Mouse (Mus musculus): Measurements from ENCODE around the gene Rilpl1. TPM values are rescaled to one million over a fixed set of nuclear protein-coding genes. Genes with fewer than 3 reads are reported as not detected.
A peak's percentile ranks its signal among the peaks of the same experiment; 100 is the strongest.
"Not testable (repeated sequence)": the region's sequence is repeated elsewhere in the genome, so short reads cannot be mapped to it uniquely, and the experiment has no call there.

Rilpl1 gene
- polyA plus RNA-seq, 1 experiment from 2014 or later, result 10.3 TPM

DNA sequence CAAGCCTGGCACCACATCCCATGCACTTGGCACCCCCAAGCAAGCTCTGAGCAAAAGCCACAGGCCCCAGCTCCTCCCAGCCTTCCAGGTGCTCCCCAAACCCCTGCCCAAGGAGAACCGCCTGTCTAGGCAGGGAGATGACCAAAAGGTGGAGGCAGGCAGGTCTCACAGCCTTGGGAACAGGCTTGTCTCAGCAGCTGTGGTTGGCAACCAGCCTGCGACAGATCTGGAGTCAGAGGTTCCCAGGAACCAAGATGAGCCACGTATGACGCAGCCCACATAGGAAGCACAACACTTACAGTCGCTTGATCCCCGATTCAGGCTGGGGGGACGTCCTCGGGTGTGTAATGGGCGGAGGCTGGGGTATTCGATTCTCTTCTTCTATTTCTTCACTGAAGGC lies 29.6 kb downstream of the Rilpl1 start:
- Histone ChIP-seq H3K9ac (replicated peaks) (no peak overlapping the region), H3K4me1 (replicated peaks) (peaks cover 4% of the 10 kb centered on the region; the same call in 1 of the 2 replicates), H3K36me3 (peaks cover 35% of the 10 kb centered on the region), H3K27ac (no peak overlapping the region), H3K9me3 (no peaks in the 10 kb centered on the region), H3K27me3 (no peaks in the 10 kb centered on the region), H3K4me3 (replicated peaks) (no peak overlapping the region), H3K4me2 (replicated peaks) (no peak overlapping the region)
- ATAC-seq, result no peak
- 96% methylated on average over 10 of the region's 10 CpGs for WGBS

DNA sequence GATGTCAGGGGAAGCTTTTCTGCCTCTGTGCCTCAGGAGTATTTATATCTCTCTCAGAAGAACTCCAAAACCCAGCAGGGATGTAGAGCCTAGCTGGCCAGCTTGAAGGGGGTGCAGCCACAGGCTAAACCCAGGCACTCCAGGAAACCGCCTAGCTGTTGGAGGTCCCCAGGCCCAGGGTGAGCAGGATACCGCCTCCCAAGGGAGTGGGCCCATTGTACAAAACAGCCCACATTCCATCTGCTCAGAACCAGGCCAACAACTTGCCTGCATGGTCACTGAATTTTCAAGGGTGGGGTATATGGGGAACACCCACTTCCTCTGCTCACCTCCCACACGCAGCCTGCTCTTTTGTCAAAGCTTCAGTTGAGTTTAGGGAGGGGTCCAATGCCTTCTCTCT lies 30.6 kb downstream of the Rilpl1 start:
- peaks cover 35% of the 10 kb centered on the region for H3K36me3 ChIP-seq
- H3K4me2 ChIP-seq (replicated peaks), result no peak overlapping the region
- ATAC-seq, result no peak
- no peaks in the 10 kb centered on the region for H3K27me3 ChIP-seq
- no peak overlapping the region for H3K27ac ChIP-seq
- H3K4me3 ChIP-seq (replicated peaks), result no peak overlapping the region
- no peak overlapping the region for H3K9ac ChIP-seq (replicated peaks)
- H3K9me3 ChIP-seq, result no peaks in the 10 kb centered on the region
- peaks cover 10% of the 10 kb centered on the region for H3K4me1 ChIP-seq (replicated peaks)
- 92% methylated on average over 3 of the region's 3 CpGs for WGBS

DNA sequence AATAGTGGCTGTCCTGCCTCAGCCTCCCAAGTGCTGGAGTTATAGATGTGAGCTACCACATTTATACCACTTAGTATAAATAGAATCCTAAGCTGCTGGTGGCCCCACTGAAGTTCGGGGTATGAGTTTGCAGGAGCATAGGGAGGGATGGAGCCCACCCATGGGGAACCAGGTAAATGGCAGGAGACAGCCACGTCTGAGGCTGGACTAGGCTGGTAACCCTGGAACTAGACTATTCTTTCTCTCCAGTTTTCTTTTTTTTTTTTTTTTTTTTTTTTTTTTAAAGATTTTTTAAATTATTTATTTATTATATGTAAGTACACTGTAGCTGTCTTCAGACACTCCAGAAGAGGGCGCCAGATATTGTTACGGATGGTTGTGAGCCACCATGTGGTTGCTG lies 31.2 kb downstream of the Rilpl1 start:
- not testable (repeated sequence) for H3K9me3 ChIP-seq; H3K9ac ChIP-seq (replicated peaks); H3K27me3 ChIP-seq; H3K4me3 ChIP-seq (replicated peaks); H3K27ac ChIP-seq; ATAC-seq; H3K4me2 ChIP-seq (replicated peaks)
- H3K36me3 ChIP-seq, result peaks cover 35% of the 10 kb centered on the region
- WGBS, result 82% methylated on average over 3 of the region's 4 CpGs
- peaks cover 13% of the 10 kb centered on the region for H3K4me1 ChIP-seq (replicated peaks)

DNA sequence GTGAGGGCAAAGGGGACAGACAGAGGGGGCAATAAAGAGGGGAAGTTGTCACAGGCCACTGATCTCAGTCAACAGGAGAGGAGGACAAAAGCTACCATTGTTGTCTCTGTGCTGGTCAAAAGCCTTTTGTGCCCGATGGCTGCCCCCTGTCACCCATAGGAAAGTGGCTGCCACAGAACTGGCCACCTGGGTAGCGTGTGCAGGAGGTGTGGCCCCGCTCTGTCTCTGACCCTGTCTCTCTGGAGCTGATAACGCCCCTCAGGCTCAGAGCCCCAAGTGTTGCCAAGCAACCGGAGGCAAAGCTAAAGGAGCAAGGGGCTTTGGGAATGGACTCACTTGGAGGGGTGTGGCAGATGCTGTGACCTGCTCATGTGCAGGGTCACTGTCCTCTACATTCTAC lies 32.2 kb downstream of the Rilpl1 start:
- Histone ChIP-seq H3K4me2 (replicated peaks) (no peak overlapping the region), H3K4me1 (replicated peaks) (peaks cover 13% of the 10 kb centered on the region), H3K9ac (replicated peaks) (no peak overlapping the region), H3K36me3 (peaks cover 40% of the 10 kb centered on the region), H3K4me3 (replicated peaks) (no peak overlapping the region), H3K27ac (no peak overlapping the region), H3K27me3 (no peaks in the 10 kb centered on the region), H3K9me3 (no peaks in the 10 kb centered on the region)
- no peak for ATAC-seq
- 19% methylated on average over 5 of the region's 5 CpGs for WGBS

DNA sequence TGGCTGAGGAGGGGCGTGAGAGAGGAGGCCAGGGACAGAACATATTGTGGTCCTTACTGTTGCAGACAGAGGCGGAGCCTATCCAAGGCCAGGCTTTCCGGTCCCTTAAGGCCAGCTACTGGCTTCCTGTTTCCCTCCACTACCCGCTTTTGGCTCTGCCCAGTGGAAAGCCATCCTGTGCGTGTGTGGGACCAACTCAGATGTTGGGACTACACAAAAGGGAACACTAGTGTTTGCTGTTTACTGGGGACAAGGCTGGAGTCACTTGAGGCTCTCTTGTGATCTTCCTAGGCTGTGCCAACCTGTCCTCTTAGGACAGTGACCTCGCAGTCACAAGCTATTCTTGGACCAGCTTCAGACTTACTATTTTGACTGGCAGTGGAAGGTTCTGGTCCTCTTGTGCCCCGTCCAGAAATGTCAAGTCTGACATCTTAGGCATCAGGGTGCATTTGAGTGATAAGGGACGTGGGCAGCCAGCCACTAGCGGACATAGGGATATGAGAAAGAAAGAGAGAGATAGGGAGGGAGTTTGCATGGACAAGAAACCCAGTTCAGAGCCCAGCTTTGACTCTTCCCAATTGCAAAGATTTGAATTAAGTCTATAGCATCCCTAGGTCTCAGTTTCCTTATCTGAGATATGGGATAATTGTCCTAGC lies 32.8 kb downstream of the Rilpl1 start:
- Histone ChIP-seq H3K36me3 (peaks cover 44% of the 10 kb centered on the region), H3K9me3 (no peaks in the 10 kb centered on the region), H3K4me3 (replicated peaks) (no peak overlapping the region), H3K4me2 (replicated peaks) (no peak overlapping the region), H3K4me1 (replicated peaks) (peaks cover 13% of the 10 kb centered on the region), H3K27ac (no peak overlapping the region), H3K9ac (replicated peaks) (no peak overlapping the region), H3K27me3 (no peaks in the 10 kb centered on the region)
- ATAC-seq, result no peak
- 79% methylated on average over 9 of the region's 9 CpGs for WGBS

DNA sequence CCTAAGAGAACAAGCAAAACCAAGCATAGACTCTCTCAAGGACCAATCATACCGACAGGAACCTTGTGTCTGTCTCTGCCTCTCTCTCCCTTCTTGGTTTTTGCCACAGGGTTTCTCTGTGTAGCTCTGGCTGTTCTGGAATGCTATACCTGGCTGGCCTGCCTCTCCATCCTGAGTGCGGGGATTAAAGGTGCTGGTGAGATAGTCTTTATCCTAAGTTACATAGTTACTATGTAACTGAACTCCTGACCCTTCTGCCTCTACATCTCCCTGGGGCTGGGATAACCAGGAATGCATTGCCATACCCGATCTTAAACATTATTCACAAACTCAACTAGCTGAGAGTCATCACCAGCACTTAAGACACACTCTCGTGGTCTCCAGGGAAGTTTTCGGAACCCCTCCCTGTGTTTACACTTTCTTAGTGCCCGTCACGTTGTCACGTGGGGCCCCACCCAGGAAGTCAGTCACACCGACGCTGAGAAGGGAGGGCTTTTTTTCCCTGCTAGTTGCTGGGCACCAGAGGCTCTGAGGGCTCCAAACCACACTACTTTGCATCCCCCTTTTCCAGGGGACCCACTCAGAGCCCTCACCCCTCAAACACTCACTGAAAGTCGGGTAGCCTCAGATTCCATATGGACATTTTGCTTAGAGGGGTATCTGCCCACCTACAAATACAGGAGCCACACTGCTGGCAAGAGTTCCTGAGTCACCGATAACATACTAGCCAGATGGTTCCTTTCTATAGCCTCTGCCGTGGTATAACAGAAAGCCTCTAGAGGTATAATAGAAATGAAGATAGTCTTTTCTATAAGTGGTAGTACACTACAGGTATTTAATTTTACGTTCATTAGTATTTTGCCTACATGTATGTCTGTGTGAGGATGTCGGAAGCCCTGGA lies 34.3 kb downstream of the Rilpl1 start:
- peaks cover 13% of the 10 kb centered on the region for H3K4me1 ChIP-seq (replicated peaks)
- no peak overlapping the region for H3K9ac ChIP-seq (replicated peaks)
- H3K4me2 ChIP-seq (replicated peaks), result no peak overlapping the region
- peaks cover 49% of the 10 kb centered on the region for H3K36me3 ChIP-seq
- H3K27me3 ChIP-seq, result no peaks in the 10 kb centered on the region
- no peak overlapping the region for H3K4me3 ChIP-seq (replicated peaks)
- no peaks in the 10 kb centered on the region for H3K9me3 ChIP-seq
- no peak overlapping the region for H3K27ac ChIP-seq
- ATAC-seq, result no peak
- 86% methylated on average over 15 of the region's 15 CpGs for WGBS

DNA sequence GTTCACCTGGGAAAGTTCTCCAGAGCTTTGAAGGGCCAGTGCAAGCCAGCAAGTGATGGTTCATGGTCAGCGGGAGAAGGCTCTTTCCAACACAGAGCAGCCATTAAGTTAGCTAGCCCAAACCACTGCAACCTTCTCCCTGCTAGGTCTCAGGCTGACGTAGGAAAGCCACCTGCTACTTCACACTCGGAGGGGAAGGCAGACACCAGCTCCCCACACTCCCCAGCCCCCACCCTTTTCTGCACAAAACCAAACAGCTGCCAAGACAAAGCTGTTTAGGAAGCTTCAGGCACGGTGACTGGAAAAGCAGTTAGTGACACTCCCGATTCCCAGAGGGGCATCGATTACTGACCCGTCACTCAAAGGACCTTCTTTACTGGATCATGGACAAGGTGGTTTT lies 35.6 kb downstream of the Rilpl1 start:
- no peaks in the 10 kb centered on the region for H3K27me3 ChIP-seq
- H3K4me2 ChIP-seq (replicated peaks), result no peak overlapping the region
- H3K4me1 ChIP-seq (replicated peaks), result peaks cover 13% of the 10 kb centered on the region
- no peaks in the 10 kb centered on the region for H3K9me3 ChIP-seq
- H3K4me3 ChIP-seq (replicated peaks), result no peak overlapping the region
- no peak for ATAC-seq
- 0 out of 2 replicates have a peak overlapping the region, but pooled peaks have one; percentile 28 for H3K9ac ChIP-seq (replicated peaks)
- WGBS, result 55% methylated on average over 7 of the region's 7 CpGs
- no peak overlapping the region for H3K27ac ChIP-seq
- H3K36me3 ChIP-seq, result peaks cover 49% of the 10 kb centered on the region

DNA sequence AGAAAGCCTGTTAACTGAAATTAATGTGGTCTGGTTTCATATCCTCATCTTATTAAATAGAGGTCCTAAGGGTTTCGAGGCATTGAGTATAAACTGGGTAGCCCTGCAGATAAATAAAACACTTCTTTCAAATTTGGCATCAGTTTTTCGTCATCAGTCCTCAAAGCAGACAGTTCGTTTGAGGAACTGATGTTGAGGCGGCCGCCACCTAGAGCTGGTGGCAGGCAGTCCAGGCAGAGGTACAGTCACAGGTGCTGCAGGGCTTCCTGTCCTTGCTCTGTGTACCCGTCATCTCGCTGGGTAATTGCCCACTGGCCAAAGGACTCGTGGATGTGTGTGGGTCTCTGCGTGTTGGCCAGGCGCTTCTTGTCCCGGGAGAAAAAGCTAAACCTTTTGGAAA lies 37.7 kb downstream of the Rilpl1 start:
- H3K9me3 ChIP-seq, result no peaks in the 10 kb centered on the region
- 92% methylated on average over 11 of the region's 11 CpGs for WGBS
- H3K4me2 ChIP-seq (replicated peaks), result no peak overlapping the region
- no peak for ATAC-seq
- no peak overlapping the region for H3K27ac ChIP-seq
- H3K4me1 ChIP-seq (replicated peaks), result peaks cover 9% of the 10 kb centered on the region; the same call in 1 of the 2 replicates
- no peak overlapping the region for H3K9ac ChIP-seq (replicated peaks)
- H3K36me3 ChIP-seq, result peaks cover 55% of the 10 kb centered on the region
- no peaks in the 10 kb centered on the region for H3K27me3 ChIP-seq
- no peak overlapping the region for H3K4me3 ChIP-seq (replicated peaks)

DNA sequence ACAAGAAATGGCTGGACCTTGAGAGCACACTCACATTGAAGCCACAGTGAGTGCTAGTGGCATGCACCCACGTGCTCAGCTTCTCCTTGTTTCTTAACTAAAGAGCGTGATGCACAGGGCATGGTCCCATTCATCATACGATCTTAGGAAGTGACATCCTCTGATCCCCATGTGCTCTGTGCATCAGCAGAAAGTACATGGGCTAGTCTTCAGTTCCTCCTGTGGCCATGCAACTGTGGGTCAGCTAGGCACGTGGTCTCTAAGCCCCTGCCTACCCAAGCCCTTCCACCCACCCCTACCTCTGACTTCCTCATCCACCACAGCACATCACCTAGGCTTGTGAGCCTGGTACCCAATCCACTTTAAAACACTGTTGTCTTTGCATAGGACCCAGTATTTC lies 38.6 kb downstream of the Rilpl1 start:
- Histone ChIP-seq H3K4me2 (replicated peaks) (no peak overlapping the region), H3K9me3 (no peaks in the 10 kb centered on the region), H3K27ac (no peak overlapping the region), H3K36me3 (peaks cover 54% of the 10 kb centered on the region), H3K4me1 (replicated peaks) (peaks cover 9% of the 10 kb centered on the region; the same call in 1 of the 2 replicates), H3K4me3 (replicated peaks) (no peak overlapping the region), H3K9ac (replicated peaks) (no peak overlapping the region), H3K27me3 (no peaks in the 10 kb centered on the region)
- WGBS, result 88% methylated on average over 4 of the region's 4 CpGs
- ATAC-seq, result no peak

DNA sequence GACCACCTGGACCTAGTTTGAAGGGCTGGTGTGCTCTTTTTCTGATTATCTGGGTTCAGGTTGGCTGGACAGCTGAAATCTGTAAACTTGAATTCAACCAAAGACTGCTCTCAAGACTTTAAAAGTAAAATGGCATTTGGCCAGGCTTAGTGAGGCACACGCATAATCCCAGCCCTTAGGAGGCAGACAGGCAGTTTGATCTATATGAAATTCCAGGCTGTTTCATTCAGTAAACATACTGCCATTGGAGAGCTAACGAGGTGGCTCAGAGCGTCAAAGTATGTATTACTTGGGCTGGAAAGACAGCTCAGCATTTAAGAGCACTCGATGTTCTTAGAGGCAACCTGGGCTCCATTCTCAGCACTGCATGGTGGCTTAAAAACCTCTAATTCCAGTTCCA lies 39.5 kb downstream of the Rilpl1 start:
- Histone ChIP-seq H3K36me3 (peaks cover 56% of the 10 kb centered on the region), H3K9ac (replicated peaks) (no peak overlapping the region), H3K4me1 (replicated peaks) (peaks cover 9% of the 10 kb centered on the region; the same call in 1 of the 2 replicates), H3K4me3 (replicated peaks) (no peak overlapping the region), H3K9me3 (no peaks in the 10 kb centered on the region), H3K4me2 (replicated peaks) (no peak overlapping the region), H3K27ac (no peak overlapping the region), H3K27me3 (no peaks in the 10 kb centered on the region)
- ATAC-seq, result no peak
- WGBS, result 84% methylated on average over 4 of the region's 4 CpGs

DNA sequence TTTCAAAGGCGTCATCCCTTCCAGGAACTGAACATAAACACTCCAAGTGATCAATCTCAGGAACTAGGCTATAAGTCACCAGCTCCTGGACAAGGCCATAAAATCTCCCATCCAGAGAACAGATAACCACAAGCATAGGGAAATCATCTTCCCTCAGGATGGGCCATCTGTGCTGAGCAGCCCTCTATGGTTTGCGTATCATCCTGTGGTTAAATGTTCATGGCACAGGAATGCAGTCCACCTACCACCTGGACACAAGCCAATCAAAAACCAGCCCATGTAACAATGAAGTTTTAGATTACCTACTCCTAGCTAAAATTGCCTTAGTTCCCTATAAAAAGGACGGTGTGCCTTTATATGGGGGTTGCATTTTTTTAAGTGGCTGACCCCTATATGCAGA lies 42.3 kb downstream of the Rilpl1 start:
- WGBS, result 98% methylated on average over 3 of the region's 3 CpGs
- ATAC-seq, result no peak
- Histone ChIP-seq H3K9me3 (no peaks in the 10 kb centered on the region), H3K27ac (no peak overlapping the region), H3K27me3 (no peaks in the 10 kb centered on the region), H3K9ac (replicated peaks) (no peak overlapping the region), H3K4me3 (replicated peaks) (no peak overlapping the region), H3K4me2 (replicated peaks) (no peak overlapping the region), H3K4me1 (replicated peaks) (peaks cover 11% of the 10 kb centered on the region), H3K36me3 (peaks cover 49% of the 10 kb centered on the region)

DNA sequence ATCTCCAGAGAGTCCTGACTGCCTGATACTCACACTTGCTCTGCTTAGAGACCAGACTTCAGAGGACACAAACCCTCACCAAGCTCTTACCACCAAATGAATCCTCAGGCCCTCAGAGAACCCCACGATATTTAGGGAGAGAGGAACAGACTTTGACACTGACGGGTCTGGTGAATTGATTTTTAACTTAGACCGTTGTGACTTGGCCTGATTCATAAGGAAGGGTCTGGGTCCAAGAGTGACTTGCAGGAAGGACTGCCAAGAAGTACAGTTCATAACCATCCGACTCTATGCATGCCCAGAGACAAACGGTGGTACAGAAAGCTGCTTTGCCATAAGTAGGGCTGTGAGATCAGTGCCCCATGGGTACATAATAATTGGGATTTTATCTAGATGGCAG lies 45.5 kb downstream of the Rilpl1 start:
- no peaks in the 10 kb centered on the region for H3K27me3 ChIP-seq
- peaks cover 18% of the 10 kb centered on the region for H3K36me3 ChIP-seq
- peaks cover 16% of the 10 kb centered on the region for H3K4me1 ChIP-seq (replicated peaks)
- no peak overlapping the region for H3K9ac ChIP-seq (replicated peaks)
- no peak overlapping the region for H3K4me3 ChIP-seq (replicated peaks)
- ATAC-seq, result no peak
- no peak overlapping the region for H3K4me2 ChIP-seq (replicated peaks)
- H3K9me3 ChIP-seq, result no peaks in the 10 kb centered on the region
- no peak overlapping the region for H3K27ac ChIP-seq
- WGBS, result 91% methylated on average over 5 of the region's 5 CpGs
